Mouse (Mus musculus) midbrain, embryonic 11.5 days (tissue): ENCODE measurements around the gene Dbt. TPM values are rescaled to one million over a fixed set of nuclear protein-coding genes. Genes with fewer than 3 reads are reported as not detected.

Experiments
- ATAC-seq: fragments of 200-750 bp; cut with Nextera tagmentation; 2 replicates; pipeline ENCODE4 v1.8.0; 2017; ENCODE audit warnings: moderate TSS enrichment, moderate library complexity; ENCODE audit not compliant: low FRiP score
- DNase-seq: peaks from one replicate; pipeline ENCODE4 v3.0.0; 2015; ENCODE audit warnings: low spot score; ENCODE audit errors: missing footprints
- H3K27ac ChIP-seq: fragments of 300-500 bp; sonication (generic); 2 replicates; pipeline ENCODE4 v1.5.1; 2014; ENCODE audit warnings: low read depth, low read length
- H3K27me3 ChIP-seq: fragments of 300-500 bp; sonication (generic); 2 replicates; pipeline ENCODE4 v1.6.1; 2014; ENCODE audit warnings: mild to moderate bottlenecking, low read length, moderate library complexity, mixed read lengths; ENCODE audit not compliant: control insufficient read depth, insufficient read depth
- H3K36me3 ChIP-seq: fragments of 300-500 bp; sonication (generic); 2 replicates; pipeline ENCODE4 v1.6.1; 2014; ENCODE audit warnings: mild to moderate bottlenecking, low read length, moderate library complexity, mixed read lengths; ENCODE audit not compliant: control insufficient read depth, insufficient read depth
- H3K4me1 ChIP-seq: fragments of 300-500 bp; sonication (generic); 2 replicates; pipeline ENCODE4 v1.6.1; 2014; ENCODE audit warnings: low read length; ENCODE audit not compliant: control insufficient read depth, insufficient read depth
- H3K4me2 ChIP-seq: fragments of 300-500 bp; sonication (generic); 2 replicates; pipeline ENCODE4 v1.6.1; 2014; ENCODE audit warnings: mild to moderate bottlenecking, moderate library complexity
- H3K4me3 ChIP-seq: fragments of 300-500 bp; sonication (generic); 2 replicates; pipeline ENCODE4 v1.5.1; 2014; ENCODE audit warnings: low read depth, low read length
- H3K9ac ChIP-seq: fragments of 300-500 bp; sonication (generic); 2 replicates; pipeline ENCODE4 v1.6.1; 2014; ENCODE audit warnings: low read length
- H3K9me3 ChIP-seq: fragments of 300-500 bp; sonication (generic); 2 replicates; pipeline ENCODE4 v1.6.1; 2016; ENCODE audit warnings: low read length; ENCODE audit not compliant: control insufficient read depth
- WGBS: fragments of 180-500 bp; shearing (Covaris S2); extraction: QIAGEN DNeasy Blood & Tissue Kit; methylation state at CpG from one replicate; pipeline ENCODE4 v1.1.7; 2014; 5-methylcytosine and 5-hydroxymethylcytosine counted together
- polyA plus RNA-seq: library from polyadenylated mRNA; unstranded; fragments of >200 nt; fragmentation: Nextera tagmentation; extraction: Ambion mirVana; gene quantifications from 2 replicates; pipeline ENCODE4 v1.2.1, GENCODE M21; 2014

Dbt gene
- polyA plus RNA-seq, 1 experiment from 2014 or later, result 10.5 TPM

GRCm38 (mm10) chr3:116483271-116483670 lies 29.6 kb upstream of the Dbt start:
- no peak for DNase-seq
- no peaks in the 10 kb centered on the region for H3K4me1 ChIP-seq
- H3K27me3 ChIP-seq, result no peaks in the 10 kb centered on the region
- H3K4me2 ChIP-seq, result no peak overlapping the region
- WGBS, result 84% methylated on average over 4 of the region's 4 CpGs
- H3K4me3 ChIP-seq, result no peak overlapping the region
- H3K36me3 ChIP-seq, result peaks cover 6% of the 10 kb centered on the region; the same call in 1 of the 2 replicates
- H3K9me3 ChIP-seq, result no peaks in the 10 kb centered on the region
- no peak overlapping the region for H3K9ac ChIP-seq
- no peak overlapping the region for H3K27ac ChIP-seq
- ATAC-seq, result no peak

- H3K27ac ChIP-seq, result no peak overlapping the region
- DNase-seq (no peak), ATAC-seq (no peak)
- H3K9ac ChIP-seq, result no peak overlapping the region
- WGBS, result 93% methylated on average over 5 of the region's 5 CpGs
- H3K4me3 ChIP-seq, result no peak overlapping the region
- no peaks in the 10 kb centered on the region for H3K27me3 ChIP-seq
- no peaks in the 10 kb centered on the region for H3K4me1 ChIP-seq
- no peak overlapping the region for H3K4me2 ChIP-seq
- no peaks in the 10 kb centered on the region for H3K9me3 ChIP-seq
- peaks cover 16% of the 10 kb centered on the region for H3K36me3 ChIP-seq
Measured at GRCm38 (mm10) chr3:116490920-116491319, 21.9 kb upstream of the Dbt start.

GRCm38 (mm10) chr3:116491923-116492454 lies 20.9 kb upstream of the Dbt start:
- H3K4me1 ChIP-seq, result no peaks in the 10 kb centered on the region
- H3K4me3 ChIP-seq, result no peak overlapping the region
- H3K9me3 ChIP-seq, result no peaks in the 10 kb centered on the region
- no peaks in the 10 kb centered on the region for H3K27me3 ChIP-seq
- DNase-seq, result no peak
- no peak overlapping the region for H3K9ac ChIP-seq
- no peak overlapping the region for H3K4me2 ChIP-seq
- no peak for ATAC-seq
- H3K36me3 ChIP-seq, result peaks cover 16% of the 10 kb centered on the region
- WGBS, result 87% methylated on average over 1 of the region's 1 CpGs
- H3K27ac ChIP-seq, result no peak overlapping the region

- Histone ChIP-seq H3K9ac (no peak overlapping the region), H3K9me3 (no peaks in the 10 kb centered on the region), H3K4me1 (no peaks in the 10 kb centered on the region), H3K36me3 (peaks cover 20% of the 10 kb centered on the region), H3K4me2 (no peak overlapping the region), H3K4me3 (no peak overlapping the region), H3K27ac (no peak overlapping the region), H3K27me3 (no peaks in the 10 kb centered on the region)
- WGBS, result 68% methylated on average over 5 of the region's 5 CpGs
- DNase-seq, result no peak
- ATAC-seq, result no peak
Measured at GRCm38 (mm10) chr3:116493658-116494057, 19.2 kb upstream of the Dbt start.

- Histone ChIP-seq H3K4me3 (no peak overlapping the region), H3K27me3 (no peaks in the 10 kb centered on the region), H3K9ac (no peak overlapping the region), H3K27ac (no peak overlapping the region), H3K4me2 (no peak overlapping the region), H3K9me3 (no peaks in the 10 kb centered on the region), H3K4me1 (no peaks in the 10 kb centered on the region), H3K36me3 (peaks cover 28% of the 10 kb centered on the region)
- ATAC-seq (no peak), DNase-seq (no peak)
- WGBS, result 93% methylated on average over 1 of the region's 1 CpGs
Measured at GRCm38 (mm10) chr3:116495671-116496070, 17.2 kb upstream of the Dbt start.

GRCm38 (mm10) chr3:116507772-116508351 lies 5.0 kb upstream of the Dbt start, which contains the start of gene Rtca:
Gene Rtca (minus strand): TSS chr3:116508208.
- ATAC-seq (peak; percentile 94), DNase-seq (peak; percentile 100)
- Histone ChIP-seq H3K27me3 (no peaks in the 10 kb centered on the region), H3K27ac (peak within 1 kb of the TSS; percentile 32; the same call in 1 of the 2 replicates), H3K4me3 (peak within 1 kb of the TSS; percentile 91), H3K9me3 (no peaks in the 10 kb centered on the region), H3K9ac (peak within 1 kb of the TSS; percentile 95), H3K4me1 (peaks cover 6% of the 10 kb centered on the region), H3K36me3 (peaks cover 9% of the 10 kb centered on the region; the same call in 1 of the 2 replicates), H3K4me2 (peak within 1 kb of the TSS; percentile 69)
- WGBS, result under 1% methylated on average over 44 of the region's 44 CpGs

- ATAC-seq (peak; percentile 38), DNase-seq (no peak)
- Histone ChIP-seq H3K4me1 (peaks cover 6% of the 10 kb centered on the region), H3K9me3 (no peaks in the 10 kb centered on the region), H3K4me2 (peak overlapping the region; percentile 55), H3K4me3 (peak overlapping the region; percentile 67), H3K9ac (no peak overlapping the region), H3K36me3 (no peaks in the 10 kb centered on the region), H3K27ac (no peak overlapping the region), H3K27me3 (no peaks in the 10 kb centered on the region)
- WGBS, result 41% methylated on average over 12 of the region's 12 CpGs
Measured at GRCm38 (mm10) chr3:116512151-116512903, 543 bp upstream of the Dbt start.

- DNase-seq, result no peak
- H3K27me3 ChIP-seq, result no peaks in the 10 kb centered on the region
- H3K4me3 ChIP-seq, result no peak overlapping the region
- H3K9me3 ChIP-seq, result no peaks in the 10 kb centered on the region
- no peaks in the 10 kb centered on the region for H3K36me3 ChIP-seq
- H3K4me2 ChIP-seq, result no peak overlapping the region
- H3K27ac ChIP-seq, result no peak overlapping the region
- no peaks in the 10 kb centered on the region for H3K4me1 ChIP-seq
- ATAC-seq, result no peak
- WGBS, result 82% methylated on average over 12 of the region's 12 CpGs
- H3K9ac ChIP-seq, result no peak overlapping the region
Measured at GRCm38 (mm10) chr3:116520141-116520761, 7.4 kb downstream of the Dbt start.

- Histone ChIP-seq H3K4me1 (no peaks in the 10 kb centered on the region), H3K4me2 (no peak overlapping the region), H3K27ac (no peak overlapping the region), H3K27me3 (no peaks in the 10 kb centered on the region), H3K4me3 (no peak overlapping the region), H3K9me3 (no peaks in the 10 kb centered on the region), H3K36me3 (peaks cover under 1% of the 10 kb centered on the region; the same call in 1 of the 2 replicates), H3K9ac (no peak overlapping the region)
- DNase-seq, result no peak
- WGBS, result 68% methylated on average over 4 of the region's 5 CpGs
- no peak for ATAC-seq
Measured at GRCm38 (mm10) chr3:116529741-116530140, 16.9 kb downstream of the Dbt start.
